Mouse (Mus musculus) left cerebral cortex, adult 2 months (tissue): ENCODE data around the gene Aoc1. TPM values are rescaled to one million over a fixed set of nuclear protein-coding genes. Genes with fewer than 3 reads are reported as not detected.

Source experiments
- DNase-seq, 2 experiments: peaks; one replicate each; pipeline ENCODE4 v3.0.0; 2021 to 2022; ENCODE audit warnings: low spot score in 2 of 2, mixed read lengths in 1 of 2; ENCODE audit errors: extremely low spot score in 1 of 2
- H3K27ac ChIP-seq: fragments of 200-600 bp; 2 replicates; pipeline ENCODE4 v1.8.1; 2022
- H3K4me3 ChIP-seq: fragments of 200-600 bp; 2 replicates; pipeline ENCODE4 v1.8.1; 2022
- CTCF ChIP-seq: fragments of 200-600 bp; IDR thresholded peaks from 2 replicates; pipeline ENCODE4 v1.8.1; 2022; ENCODE audit warnings: antibody characterized with exemption, mild to moderate bottlenecking, moderate library complexity
- intact Hi-C: fragments of 180-260 bp; cut with DNase I; formaldehyde crosslinking; loops from one replicate; pipeline ENCODE4 v1.15.1; 2025
- total RNA-seq, 2 experiments: library from RNA; stranded (reverse); gene quantifications; 2 replicates each; pipeline ENCODE4 v1.2.3; 2021

Aoc1 gene
- total RNA-seq, 2 experiments from 2014 or later = not detected

DNA sequence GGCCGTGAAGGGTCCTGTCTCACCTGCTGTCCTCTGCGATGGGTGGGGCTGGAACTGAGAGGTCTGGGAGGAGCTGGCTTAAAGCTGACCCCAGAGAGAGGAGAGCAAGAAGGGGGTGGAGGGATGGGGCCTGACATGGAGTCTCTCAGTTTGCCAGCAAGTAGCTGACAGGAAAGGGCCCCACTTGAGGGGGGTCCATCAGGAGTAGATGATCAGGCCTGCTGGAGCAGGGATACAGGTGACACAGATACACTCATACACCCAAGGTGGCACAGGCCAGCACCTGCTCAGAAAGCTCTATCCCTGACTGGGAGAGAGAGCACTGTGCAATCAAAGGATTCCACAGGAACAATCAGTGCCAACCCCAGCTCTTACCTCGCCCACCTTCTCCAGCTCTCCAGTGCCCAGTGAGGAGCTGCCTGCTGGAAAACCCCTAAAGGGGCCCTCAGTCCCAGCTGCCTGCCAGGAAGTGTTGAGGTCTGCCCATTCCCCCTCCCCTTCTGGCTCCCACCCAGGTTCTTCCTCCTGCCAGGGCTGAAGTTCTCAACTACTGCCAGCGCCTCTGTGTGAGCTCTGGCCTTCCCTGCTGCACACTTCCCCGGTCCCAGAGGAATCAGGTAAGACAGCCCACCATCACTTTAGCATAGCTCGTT is 31.6 kb upstream of the Aoc1 start, which contains the start of gene Tmem176b:
TSS of gene Tmem176b (minus strand) at position 524 of the 653 bp plus-strand sequence.
- intact Hi-C loops = loop anchor here (1.0 kb wide), 1 partner anchor 11 kb away; no protein-coding TSS in a partner anchor
- H3K4me3 ChIP-seq = peak within 1 kb of the TSS; percentile 39
- peak; percentile 68 to 78 for DNase-seq
- peak within 1 kb of the TSS; percentile 77 for H3K27ac ChIP-seq
- TF ChIP-seq CTCF = no peak

DNA sequence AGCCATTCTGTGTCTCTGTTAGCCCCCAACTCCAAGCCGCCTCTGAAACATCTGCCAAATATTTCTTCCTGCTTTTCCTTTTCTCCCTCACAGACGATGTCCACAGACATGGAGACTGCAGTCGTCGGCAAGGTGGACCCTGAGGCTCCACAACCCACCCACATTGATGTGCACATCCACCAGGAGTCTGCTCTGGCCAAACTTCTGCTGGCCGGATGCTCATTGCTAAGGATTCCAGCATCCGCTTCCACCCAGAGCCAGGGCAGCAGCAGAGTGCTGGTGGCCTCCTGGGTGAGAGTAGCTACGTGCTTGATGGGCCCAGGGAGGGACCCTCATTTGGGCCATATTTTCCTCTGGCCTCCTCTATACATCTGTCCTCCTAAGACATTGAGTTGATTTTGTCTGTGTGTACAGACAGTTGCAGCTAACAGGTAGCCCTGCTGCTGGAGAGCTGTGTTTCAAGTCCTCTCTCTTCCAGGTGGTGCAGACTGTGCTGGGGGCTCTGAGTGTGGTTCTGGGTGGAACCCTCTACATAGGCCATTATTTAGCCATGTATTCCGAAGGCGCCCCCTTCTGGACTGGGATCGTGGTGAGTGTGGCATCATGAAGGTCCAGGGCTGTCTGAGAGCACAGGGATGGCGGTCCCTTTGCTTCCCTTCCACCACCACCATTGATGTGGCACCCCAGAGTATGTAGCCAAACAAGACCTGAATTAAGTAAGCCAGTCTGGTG is 30.4 kb upstream of the Aoc1 start:
- intact Hi-C loops = no loop called here
- no peak; the same call in 1 of the 2 replicates for TF ChIP-seq CTCF
- H3K4me3 ChIP-seq = peak overlapping the region; percentile 22; the same call in 1 of the 2 replicates
- DNase-seq = no peak
- no peak overlapping the region for H3K27ac ChIP-seq

DNA sequence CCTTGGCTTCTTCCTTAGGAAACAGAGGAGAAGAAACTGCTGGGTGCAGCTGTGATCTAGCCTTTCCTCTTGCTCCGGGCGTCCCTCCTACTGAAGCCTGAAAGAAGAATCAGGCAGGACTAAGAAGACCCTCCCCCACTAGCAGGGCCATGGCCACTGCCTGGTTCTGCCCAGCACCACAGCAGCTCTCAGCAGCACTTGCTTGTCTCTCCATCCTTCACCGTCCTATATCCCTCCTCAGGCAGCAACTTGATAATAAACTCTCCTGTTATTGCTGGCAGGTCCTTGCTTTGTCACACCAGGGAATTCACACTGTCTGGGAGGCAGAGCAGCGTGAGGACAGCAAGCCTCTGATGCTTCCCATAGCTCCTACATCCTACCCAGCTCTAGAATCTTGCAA is 27.6 kb upstream of the Aoc1 start:
- Histone ChIP-seq H3K4me3 (no peak overlapping the region), H3K27ac (no peak overlapping the region)
- DNase-seq = no peak
- TF ChIP-seq CTCF = no peak
- intact Hi-C loops = no loop called here

DNA sequence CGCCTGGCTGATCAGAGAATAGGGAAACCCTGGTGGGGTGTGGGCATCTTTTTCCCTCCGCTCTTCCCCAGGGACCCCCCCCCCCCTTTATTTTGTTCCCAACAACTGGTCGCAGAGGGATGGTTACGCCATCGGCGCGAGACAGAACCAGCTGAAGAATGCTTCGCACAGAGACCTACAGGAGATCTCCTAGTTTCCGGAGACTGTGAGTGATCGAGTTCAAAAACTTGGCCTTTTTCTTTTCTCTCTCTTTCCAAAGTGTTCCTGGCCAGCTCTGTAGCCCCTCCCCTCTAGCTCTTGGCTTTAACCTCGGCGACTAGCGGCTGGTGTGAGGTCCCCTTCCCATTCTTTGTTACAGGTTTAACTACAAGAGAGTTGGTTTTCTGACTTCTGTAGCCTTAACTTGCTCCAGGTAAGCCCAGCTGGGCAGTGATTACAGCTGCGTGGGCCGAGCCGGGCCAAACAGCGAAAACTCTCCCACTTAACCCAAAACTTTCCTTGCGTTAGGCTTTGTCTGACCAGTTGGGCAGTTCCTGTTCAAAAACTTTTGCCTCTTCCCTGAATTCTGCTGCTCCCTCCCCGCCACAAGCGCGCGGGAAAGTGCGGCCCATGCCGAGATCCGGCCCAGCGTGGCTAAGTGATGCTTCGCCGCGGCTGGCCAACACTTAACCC is 20.7 kb upstream of the Aoc1 start:
- intact Hi-C loops = loop anchor here (1.0 kb wide), 1 partner anchor 11 kb away; the partner anchor contains the start of gene Tmem176b
- H3K4me3 ChIP-seq = peak overlapping the region; percentile 29
- no peak for TF ChIP-seq CTCF
- no peak for DNase-seq
- H3K27ac ChIP-seq = no peak overlapping the region

DNA sequence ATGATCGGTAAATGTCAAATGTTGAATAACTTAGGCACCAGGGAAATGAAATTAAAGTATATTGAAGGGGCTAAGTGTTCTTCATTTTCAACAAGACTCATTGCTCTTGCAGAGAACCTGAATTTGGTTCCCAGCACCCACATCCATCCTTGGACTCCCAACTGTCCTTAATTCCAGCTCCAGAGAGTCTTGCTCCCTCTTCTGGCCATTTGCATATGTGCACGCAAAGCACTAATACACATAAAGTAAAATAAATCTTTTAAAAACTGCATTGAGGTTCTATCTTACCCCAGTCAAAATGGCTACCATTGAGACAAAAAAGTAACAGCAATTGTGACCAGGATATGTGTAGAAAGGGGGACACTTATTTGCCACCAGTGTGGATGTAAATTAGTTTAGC is 18.5 kb upstream of the Aoc1 start:
- H3K27ac ChIP-seq = no peak overlapping the region
- intact Hi-C loops = no loop called here
- TF ChIP-seq CTCF = no peak
- no peak overlapping the region for H3K4me3 ChIP-seq
- no peak for DNase-seq

DNA sequence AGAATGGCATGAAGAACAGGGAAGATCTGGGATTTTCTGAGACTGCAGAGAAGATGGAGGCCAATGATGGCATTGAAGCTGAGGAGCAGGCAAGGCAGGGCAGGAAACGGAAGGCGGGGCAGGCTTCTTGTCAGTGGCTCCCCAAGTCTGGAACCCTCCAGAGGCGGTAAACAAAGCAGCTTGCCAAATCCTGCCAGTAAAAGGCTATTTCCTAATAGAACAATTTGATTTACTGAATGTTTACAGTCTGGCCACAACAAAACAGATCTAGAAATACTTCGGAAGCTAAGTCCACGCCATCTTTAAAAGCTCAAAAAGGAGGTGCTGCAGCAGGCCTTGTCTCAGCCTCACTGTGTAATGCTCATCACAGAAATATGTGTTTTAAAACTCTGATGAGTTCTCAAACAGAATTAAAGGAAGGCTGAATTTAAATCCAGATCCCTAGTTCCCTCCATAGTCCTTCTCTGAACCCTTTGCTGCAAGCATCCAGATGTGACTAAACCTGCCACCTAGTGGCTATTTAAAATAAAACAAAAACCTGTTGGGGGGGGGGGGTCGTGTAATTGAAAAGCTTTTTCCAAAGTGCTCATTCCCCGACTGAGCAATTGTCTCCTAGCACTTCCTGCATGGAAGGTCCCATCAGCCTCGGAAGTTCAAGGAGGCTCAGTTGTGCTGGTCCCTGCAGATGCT is 14.9 kb upstream of the Aoc1 start:
- no peak overlapping the region for H3K4me3 ChIP-seq
- no peak for DNase-seq
- TF ChIP-seq CTCF = peak; percentile 35
- H3K27ac ChIP-seq = no peak overlapping the region
- intact Hi-C loops = loop anchor here (1.0 to 2.0 kb wide), 2 partner anchors 40 to 97 kb away; no protein-coding TSS in a partner anchor

DNA sequence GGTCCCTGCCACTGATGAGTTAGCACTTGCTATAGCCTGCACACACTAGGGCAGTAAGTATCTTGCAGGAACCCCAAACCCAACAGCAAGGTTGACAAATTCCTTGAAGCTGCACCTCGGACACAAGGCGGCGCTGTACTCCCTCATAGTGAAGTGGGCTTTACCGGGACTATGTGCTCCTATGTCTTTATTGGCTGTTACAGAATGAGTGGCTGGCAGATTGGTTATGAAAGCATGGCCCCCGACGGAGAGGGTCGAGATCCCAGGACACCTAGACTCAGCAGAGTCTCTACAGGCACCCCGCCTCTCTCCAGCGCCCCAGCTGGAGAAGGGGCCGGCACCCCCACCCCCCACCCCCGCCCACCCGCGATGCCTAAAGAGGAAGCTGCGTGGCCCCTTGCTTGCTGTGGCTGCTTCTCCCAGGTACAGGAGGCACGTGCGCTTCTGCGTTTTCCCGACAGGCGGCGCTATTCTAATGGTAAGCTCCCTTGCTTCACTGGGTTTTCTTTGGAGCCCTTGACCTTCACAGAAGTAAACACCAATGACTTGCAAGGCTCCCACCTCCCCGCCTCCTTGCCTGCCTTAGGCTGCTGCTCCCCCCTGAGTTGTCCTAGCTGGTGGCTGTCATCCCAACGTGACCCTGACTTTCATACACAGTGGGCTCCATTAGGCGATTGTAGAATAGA is 12.4 kb upstream of the Aoc1 start:
- H3K4me3 ChIP-seq = peak overlapping the region; percentile 17; the same call in 1 of the 2 replicates
- intact Hi-C loops = no loop called here
- peak; percentile 37 for DNase-seq
- TF ChIP-seq CTCF = peak; percentile 52
- no peak overlapping the region for H3K27ac ChIP-seq

DNA sequence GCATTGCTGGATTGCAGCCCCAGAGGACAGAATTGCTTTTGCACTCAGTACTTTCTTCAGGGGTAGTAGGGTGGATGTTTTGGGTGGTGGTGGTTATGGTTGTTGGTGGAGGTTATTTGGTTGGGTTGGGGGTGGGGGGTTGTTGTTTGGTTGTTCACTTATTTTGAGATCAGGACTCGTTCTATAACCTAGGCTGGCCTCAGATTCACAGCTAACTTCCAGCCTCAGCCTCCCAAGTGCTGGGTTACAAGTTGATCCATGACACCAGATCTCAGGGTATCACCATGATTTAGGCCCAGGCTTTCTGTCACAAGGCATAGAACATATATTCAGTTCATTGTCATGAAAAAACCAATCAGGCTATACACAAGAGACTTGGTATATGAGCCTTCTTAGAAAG is 11.8 kb upstream of the Aoc1 start:
- no peak overlapping the region for H3K27ac ChIP-seq
- TF ChIP-seq CTCF = no peak
- intact Hi-C loops = no loop called here
- no peak for DNase-seq
- H3K4me3 ChIP-seq = no peak overlapping the region

DNA sequence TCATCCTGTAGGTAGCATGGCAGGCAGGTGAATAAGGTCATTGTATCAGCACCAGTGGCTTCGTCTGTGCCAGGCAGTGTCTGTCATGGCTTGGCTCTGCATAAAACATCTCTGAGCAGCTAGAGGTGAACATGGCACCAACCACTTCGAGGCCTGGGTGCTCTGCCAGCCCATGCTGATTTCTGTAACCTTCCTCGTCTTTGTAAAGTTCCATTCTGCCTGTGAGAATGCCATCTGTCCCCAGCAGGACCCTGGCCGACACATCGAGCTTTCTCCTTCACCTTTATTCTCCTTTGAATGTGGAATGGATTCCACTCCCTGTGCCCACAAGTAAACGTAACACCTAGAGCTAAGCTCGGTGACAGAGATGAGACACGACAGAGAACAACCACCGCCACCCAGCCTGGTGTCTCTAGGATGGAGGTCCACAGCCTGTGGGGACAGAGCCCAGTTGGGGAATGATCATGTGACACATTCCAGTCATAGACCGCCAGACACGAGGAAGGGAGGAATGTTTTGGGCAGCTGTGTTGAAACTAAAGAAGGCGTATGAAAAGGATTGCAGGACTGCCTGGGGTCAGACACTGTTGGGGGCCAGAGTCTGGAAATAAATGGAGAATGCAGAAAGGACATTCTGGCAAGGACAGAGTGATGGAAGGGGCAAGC is 10.9 kb upstream of the Aoc1 start:
- intact Hi-C loops = no loop called here
- no peak for TF ChIP-seq CTCF
- no peak for DNase-seq
- no peak overlapping the region for H3K4me3 ChIP-seq
- no peak overlapping the region for H3K27ac ChIP-seq

DNA sequence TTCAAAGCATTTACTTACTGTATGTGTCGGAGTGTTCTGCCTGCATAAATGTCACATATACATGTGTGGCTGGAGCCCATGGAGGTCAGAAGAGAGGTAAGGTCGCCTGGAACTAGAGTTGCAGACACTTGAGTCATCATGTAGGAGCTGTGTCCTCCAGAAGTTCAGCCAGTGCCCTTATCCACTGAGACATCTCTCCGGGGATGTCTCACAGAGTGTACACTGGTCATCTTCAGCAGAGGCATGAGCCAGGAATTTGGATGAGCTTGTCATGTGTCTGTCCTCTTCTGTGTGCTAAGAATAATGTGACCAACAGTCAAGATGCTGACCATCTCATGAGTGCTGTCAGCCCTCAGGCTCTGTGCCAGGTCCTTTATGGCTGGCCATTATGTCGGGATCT is 9.9 kb upstream of the Aoc1 start:
- intact Hi-C loops = no loop called here

DNA sequence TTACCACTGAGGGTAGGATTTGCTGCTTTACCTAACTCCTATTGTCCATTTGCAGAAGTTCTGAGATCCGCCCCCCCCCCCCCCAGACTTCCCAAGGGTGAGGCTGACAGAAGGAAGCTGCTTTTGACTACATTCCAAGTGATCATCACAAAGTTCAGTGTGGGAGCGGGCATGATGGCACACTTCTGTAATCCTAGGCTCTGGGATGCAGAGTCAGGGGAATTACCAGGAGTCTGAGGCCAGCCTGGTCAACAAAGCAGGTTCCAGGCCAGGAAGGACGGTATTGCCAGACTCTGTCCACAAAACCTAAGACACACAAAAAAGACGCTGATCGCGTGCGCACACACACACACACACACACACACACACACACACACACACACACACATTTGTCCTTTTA is 9.2 kb upstream of the Aoc1 start:
- H3K4me3 ChIP-seq = no peak overlapping the region
- no peak overlapping the region for H3K27ac ChIP-seq
- intact Hi-C loops = no loop called here
- no peak for TF ChIP-seq CTCF
- no peak for DNase-seq

More for the DNA sequence above, 9.9 kb upstream of the Aoc1 start:
- Histone ChIP-seq H3K27ac (no peak overlapping the region), H3K4me3 (no peak overlapping the region)
- TF ChIP-seq CTCF = no peak
- no peak for DNase-seq
